Mouse (Mus musculus) CD4-positive helper T cell, adult 2 months (primary cell): ENCODE results near the gene Zfp819.
"Not testable (repeated sequence)": the region's sequence is repeated elsewhere in the genome, so short reads cannot be mapped to it uniquely, and the experiment has no call there.

ENCODE experiments used
- DNase-seq: peaks from one replicate; pipeline ENCODE4 v3.0.0-alpha.2; 2012; ENCODE audit warnings: low read depth, missing footprints, low spot score

Gene Zfp819

DNA sequence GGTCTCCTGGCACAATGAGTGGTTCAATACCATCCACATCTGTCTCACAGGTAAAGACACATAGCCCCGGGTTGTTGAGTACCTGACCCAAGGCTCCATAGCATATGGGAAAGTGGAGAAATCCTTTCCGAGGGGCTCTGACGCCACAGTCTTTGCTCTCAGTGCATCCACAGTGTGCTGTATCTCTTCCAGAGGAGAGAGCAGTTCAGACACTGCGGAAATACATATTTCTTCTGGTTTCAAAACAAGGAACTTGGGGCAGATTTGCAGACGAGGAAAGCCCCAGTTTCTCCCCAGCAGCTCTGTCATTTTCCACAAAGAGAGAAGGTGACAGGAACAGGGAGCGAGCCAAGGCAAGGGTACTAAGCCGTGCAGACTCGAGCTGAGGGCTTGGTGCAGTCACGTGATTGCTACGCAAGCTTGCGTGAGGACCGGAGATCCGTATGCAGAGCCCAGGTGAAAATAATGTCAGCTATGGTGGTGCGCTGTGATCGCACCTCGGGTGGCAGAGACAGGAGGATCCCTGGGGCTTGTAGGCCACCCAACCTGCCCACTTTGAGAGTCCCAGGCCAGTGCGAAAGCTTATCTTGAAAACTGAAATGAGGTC lies 36.2 kb downstream of the Zfp819 start:
- no peak for DNase-seq

DNA sequence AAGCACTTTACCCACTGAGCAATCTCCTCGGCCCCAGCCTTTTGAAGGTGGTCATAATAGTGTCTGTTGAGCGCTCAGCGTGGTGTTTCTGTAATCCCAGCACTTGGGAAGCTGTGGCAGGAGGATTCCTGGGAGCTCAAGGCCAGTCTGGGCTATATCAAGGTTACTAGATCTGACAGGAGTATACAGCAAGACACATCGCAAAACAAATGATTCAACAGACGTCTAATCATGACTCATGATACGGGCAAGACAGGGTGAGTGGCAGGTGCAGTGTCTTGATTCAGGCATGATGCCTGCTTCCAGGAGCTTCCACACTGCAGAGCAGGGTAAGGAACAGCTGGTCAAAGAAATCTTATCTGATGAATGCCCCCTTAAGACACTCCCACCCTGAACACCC lies 45.7 kb downstream of the Zfp819 start:
- no peak for DNase-seq

DNA sequence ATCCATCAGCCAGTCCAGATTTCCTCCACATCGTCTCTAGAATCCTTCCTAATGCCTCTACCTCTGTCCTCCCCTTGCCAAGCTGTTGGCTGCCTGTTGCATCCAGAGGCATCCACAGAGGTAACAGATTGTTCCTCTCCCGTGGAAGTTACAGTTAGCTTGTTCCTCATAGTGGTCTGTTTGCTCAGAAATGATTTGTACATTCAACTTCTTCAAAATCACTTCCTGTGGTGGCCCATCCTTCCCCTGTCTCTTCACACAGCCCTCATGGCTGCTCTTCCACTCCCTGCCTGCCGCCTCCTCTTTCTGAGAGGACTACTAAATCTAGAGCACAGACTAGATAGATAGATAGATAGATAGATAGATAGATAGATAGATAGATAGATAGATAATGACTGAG lies 47.5 kb downstream of the Zfp819 start:
- no peak for DNase-seq

DNA sequence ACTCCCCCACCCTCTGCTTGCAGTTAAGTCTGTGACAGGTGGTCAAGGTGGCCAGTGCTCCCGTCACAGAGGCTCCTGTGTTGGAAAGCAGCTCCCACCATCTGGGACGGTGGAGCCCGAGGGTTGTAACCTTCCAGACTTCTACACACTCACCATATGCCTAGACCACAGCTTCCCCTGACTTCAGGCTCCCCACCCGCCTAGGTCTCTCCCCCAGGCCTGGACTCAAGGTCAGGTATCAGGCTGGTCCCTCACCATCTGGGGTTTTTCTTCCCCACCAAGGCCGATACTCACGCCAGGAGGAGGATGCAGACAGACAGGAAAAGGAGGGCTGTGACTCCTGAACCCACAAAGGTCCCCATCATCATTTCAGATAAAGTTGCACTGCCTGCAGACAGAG lies 49.3 kb downstream of the Zfp819 start:
- no peak for DNase-seq

DNA sequence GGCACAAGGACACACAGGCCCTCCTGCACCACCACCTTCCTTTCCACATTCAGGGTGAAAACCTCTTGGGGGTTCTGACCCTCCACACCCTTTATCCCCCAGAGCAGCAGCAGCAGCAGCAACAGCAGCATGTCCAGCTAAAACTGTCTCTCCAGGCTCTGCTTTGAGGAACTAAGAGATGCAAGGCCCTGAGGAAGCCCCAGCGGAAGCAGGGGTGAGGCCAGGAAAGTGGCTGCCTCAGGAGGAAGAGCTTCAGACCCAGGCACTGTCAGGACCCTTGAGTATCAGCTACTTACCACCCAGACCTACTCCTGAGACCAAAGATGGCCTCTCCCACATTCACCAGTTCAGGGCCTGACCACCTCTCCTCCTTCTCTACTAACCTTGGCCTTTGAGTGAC lies 53.0 kb downstream of the Zfp819 start, which contains the start of gene Siglece:
Gene Siglece (minus strand): TSS at position 160 of the 400 bp plus-strand sequence.
- no peak for DNase-seq

DNA sequence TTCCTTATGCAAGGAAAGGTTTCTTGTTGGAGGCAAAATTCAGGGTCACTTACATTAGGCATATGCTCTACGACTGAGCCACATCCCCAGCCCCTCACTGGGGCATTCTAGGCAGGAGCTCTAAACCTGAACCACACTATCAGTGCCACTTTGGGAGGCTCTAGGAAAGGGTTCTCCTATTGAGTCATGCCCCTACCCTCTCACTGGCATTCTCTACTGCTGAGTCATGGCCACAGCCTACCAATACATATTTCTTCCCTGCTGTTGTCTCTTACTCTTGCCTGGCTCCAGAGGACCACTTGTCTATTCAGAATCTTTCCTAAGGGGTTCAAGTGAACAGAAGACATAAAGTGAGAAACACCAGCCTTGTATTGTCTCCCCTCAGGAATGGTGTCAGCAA lies 55.8 kb downstream of the Zfp819 start:
- DNase-seq: no peak

DNA sequence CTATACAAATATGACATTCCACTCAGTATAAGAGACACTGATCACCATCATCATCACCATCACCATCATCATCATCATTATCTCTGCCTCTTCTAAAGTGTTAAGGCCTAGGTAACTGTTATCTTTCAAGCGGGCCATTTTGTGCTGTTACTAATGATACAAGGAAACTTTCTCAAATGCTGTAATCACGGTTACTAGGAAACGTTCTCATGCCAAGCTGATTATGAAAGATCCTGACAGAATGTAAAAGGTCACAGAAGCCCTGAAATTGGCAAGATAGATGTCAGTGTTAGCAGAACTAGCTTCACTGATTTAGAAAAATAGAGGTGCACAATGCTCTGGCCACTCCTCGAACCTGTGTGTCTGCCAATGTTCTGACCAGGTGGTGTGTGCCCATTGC lies 60.3 kb downstream of the Zfp819 start:
- DNase-seq: not testable (repeated sequence)
